Mouse (Mus musculus): Measurements from ENCODE around the gene Acsf3. TPM values are rescaled to one million over a fixed set of nuclear protein-coding genes. Genes with fewer than 3 reads are reported as not detected.

Acsf3 gene
- polyA plus RNA-seq (2015; fragmentation: Nextera tagmentation; extraction: Ambion mirVana): 15.6 and 17.1 TPM in 2 replicates

- WGBS: 1% methylated on average over 50 of the region's 50 CpGs
- Histone ChIP-seq H3K9me3 (no peaks in the 10 kb centered on the region), H3K36me3 (peaks cover 6% of the 10 kb centered on the region), H3K9ac (peak within 1 kb of the TSS; percentile 90), H3K27me3 (peaks cover 23% of the 10 kb centered on the region), H3K4me3 (peak within 1 kb of the TSS; percentile 71), H3K4me2 (peak within 1 kb of the TSS; percentile 81), H3K27ac (replicated peaks) (0 out of 2 replicates have a peak within 1 kb of the TSS, but pooled peaks have one; percentile 16), H3K4me1 (replicated peaks) (peaks cover 17% of the 10 kb centered on the region)
- ATAC-seq (ENCODE audit: low read depth): peak; percentile 70; the same call in 1 of the 2 replicates
These were observed at the start of gene Acsf3 for GRCm38 (mm10) chr8:122775285-122776155. TSS of gene Acsf3 (plus strand) at chr8:122775486.

GRCm38 (mm10) chr8:122726789-122727188 is 48.5 kb upstream of the Acsf3 start:
- Histone ChIP-seq H3K27ac (replicated peaks) (no peak overlapping the region), H3K27me3 (0 out of 2 replicates have a peak, but pooled peaks cover 10% of the 10 kb centered on the region), H3K4me3 (no peak overlapping the region), H3K4me1 (replicated peaks) (peaks cover 22% of the 10 kb centered on the region), H3K36me3 (no peaks in the 10 kb centered on the region), H3K9ac (no peak overlapping the region), H3K4me2 (no peak overlapping the region), H3K9me3 (no peaks in the 10 kb centered on the region)
- ATAC-seq (ENCODE audit: low read depth): no peak
- 72% methylated on average over 2 of the region's 2 CpGs for WGBS

GRCm38 (mm10) chr8:122727412-122727811 is 47.9 kb upstream of the Acsf3 start:
- H3K36me3 ChIP-seq: no peaks in the 10 kb centered on the region
- no peaks in the 10 kb centered on the region for H3K9me3 ChIP-seq
- WGBS: 64% methylated on average over 5 of the region's 5 CpGs
- H3K4me3 ChIP-seq: no peak overlapping the region
- H3K4me1 ChIP-seq (replicated peaks): peaks cover 22% of the 10 kb centered on the region
- no peak overlapping the region for H3K9ac ChIP-seq
- ATAC-seq (ENCODE audit: low read depth): no peak
- H3K27ac ChIP-seq (replicated peaks): no peak overlapping the region
- 0 out of 2 replicates have a peak, but pooled peaks cover 8% of the 10 kb centered on the region for H3K27me3 ChIP-seq
- no peak overlapping the region for H3K4me2 ChIP-seq

- no peak for ATAC-seq (ENCODE audit: low read depth)
- Histone ChIP-seq H3K4me1 (replicated peaks) (peaks cover 23% of the 10 kb centered on the region), H3K4me2 (no peak overlapping the region), H3K36me3 (no peaks in the 10 kb centered on the region), H3K27me3 (no peaks in the 10 kb centered on the region), H3K9ac (no peak overlapping the region), H3K4me3 (no peak overlapping the region), H3K27ac (replicated peaks) (no peak overlapping the region), H3K9me3 (no peaks in the 10 kb centered on the region)
- 10% methylated on average over 3 of the region's 3 CpGs for WGBS
These were observed 46.7 kb upstream of the Acsf3 start for GRCm38 (mm10) chr8:122728630-122729029.

GRCm38 (mm10) chr8:122735110-122735509 is 40.2 kb upstream of the Acsf3 start:
- no peaks in the 10 kb centered on the region for H3K9me3 ChIP-seq
- 51% methylated on average over 3 of the region's 3 CpGs for WGBS
- H3K36me3 ChIP-seq: no peaks in the 10 kb centered on the region
- peak overlapping the region; percentile 95 for H3K27ac ChIP-seq (replicated peaks)
- peaks cover 63% of the 10 kb centered on the region for H3K4me1 ChIP-seq (replicated peaks)
- no peak overlapping the region for H3K4me3 ChIP-seq
- no peak overlapping the region for H3K4me2 ChIP-seq
- H3K9ac ChIP-seq: 0 out of 2 replicates have a peak overlapping the region, but pooled peaks have one; percentile 3
- ATAC-seq (ENCODE audit: low read depth): no peak
- no peaks in the 10 kb centered on the region for H3K27me3 ChIP-seq

- WGBS: 59% methylated on average over 19 of the region's 19 CpGs
- no peak for ATAC-seq (ENCODE audit: low read depth)
- Histone ChIP-seq H3K4me2 (no peak overlapping the region), H3K36me3 (no peaks in the 10 kb centered on the region), H3K27me3 (0 out of 2 replicates have a peak, but pooled peaks cover 2% of the 10 kb centered on the region), H3K9ac (0 out of 2 replicates have a peak overlapping the region, but pooled peaks have one; percentile 3), H3K4me1 (replicated peaks) (peaks cover 70% of the 10 kb centered on the region), H3K9me3 (no peaks in the 10 kb centered on the region), H3K4me3 (no peak overlapping the region), H3K27ac (replicated peaks) (peak overlapping the region; percentile 95)
These were observed 39.5 kb upstream of the Acsf3 start for GRCm38 (mm10) chr8:122735542-122736473.

- peaks cover 77% of the 10 kb centered on the region for H3K4me1 ChIP-seq (replicated peaks)
- no peak overlapping the region for H3K9ac ChIP-seq
- peak overlapping the region; percentile 95 for H3K27ac ChIP-seq (replicated peaks)
- ATAC-seq (ENCODE audit: low read depth): no peak
- 0 out of 2 replicates have a peak, but pooled peaks cover 3% of the 10 kb centered on the region for H3K27me3 ChIP-seq
- H3K4me2 ChIP-seq: no peak overlapping the region
- H3K36me3 ChIP-seq: no peaks in the 10 kb centered on the region
- 90% methylated on average over 11 of the region's 11 CpGs for WGBS
- H3K9me3 ChIP-seq: no peaks in the 10 kb centered on the region
- no peak overlapping the region for H3K4me3 ChIP-seq
These were observed 38.7 kb upstream of the Acsf3 start for GRCm38 (mm10) chr8:122736623-122737022.

- Histone ChIP-seq H3K27ac (replicated peaks) (peak overlapping the region; percentile 95), H3K27me3 (0 out of 2 replicates have a peak, but pooled peaks cover 3% of the 10 kb centered on the region)
- WGBS: 57% methylated on average over 4 of the region's 4 CpGs
These were observed 38.2 kb upstream of the Acsf3 start for GRCm38 (mm10) chr8:122737071-122737470.

GRCm38 (mm10) chr8:122737886-122738285 is 37.4 kb upstream of the Acsf3 start:
- Histone ChIP-seq H3K27me3 (0 out of 2 replicates have a peak, but pooled peaks cover 3% of the 10 kb centered on the region), H3K4me1 (replicated peaks) (peaks cover 89% of the 10 kb centered on the region), H3K36me3 (no peaks in the 10 kb centered on the region), H3K4me2 (no peak overlapping the region), H3K9me3 (no peaks in the 10 kb centered on the region), H3K9ac (peak overlapping the region; percentile 65), H3K27ac (replicated peaks) (peak overlapping the region; percentile 95), H3K4me3 (no peak overlapping the region)
- WGBS: 47% methylated on average over 6 of the region's 6 CpGs
- ATAC-seq (ENCODE audit: low read depth): peak; percentile 44

More at GRCm38 (mm10) chr8:122737071-122737470, 38.2 kb upstream of the Acsf3 start:
- Histone ChIP-seq H3K9ac (no peak overlapping the region), H3K4me1 (replicated peaks) (peaks cover 81% of the 10 kb centered on the region), H3K36me3 (no peaks in the 10 kb centered on the region), H3K4me2 (no peak overlapping the region), H3K9me3 (no peaks in the 10 kb centered on the region), H3K4me3 (no peak overlapping the region)
- ATAC-seq (ENCODE audit: low read depth): no peak

- Histone ChIP-seq H3K4me1 (replicated peaks) (peaks cover 96% of the 10 kb centered on the region), H3K4me2 (no peak overlapping the region), H3K27ac (replicated peaks) (peak overlapping the region; percentile 95), H3K9ac (peak overlapping the region; percentile 65), H3K36me3 (no peaks in the 10 kb centered on the region), H3K27me3 (0 out of 2 replicates have a peak, but pooled peaks cover 3% of the 10 kb centered on the region), H3K4me3 (no peak overlapping the region), H3K9me3 (no peaks in the 10 kb centered on the region)
- WGBS: 9% methylated on average over 11 of the region's 11 CpGs
- no peak for ATAC-seq (ENCODE audit: low read depth)
These were observed 36.1 kb upstream of the Acsf3 start for GRCm38 (mm10) chr8:122739102-122739725.

GRCm38 (mm10) chr8:122742471-122742870 is 32.8 kb upstream of the Acsf3 start:
- Histone ChIP-seq H3K27me3 (0 out of 2 replicates have a peak, but pooled peaks cover 3% of the 10 kb centered on the region), H3K4me3 (no peak overlapping the region), H3K9me3 (no peaks in the 10 kb centered on the region), H3K27ac (replicated peaks) (peak overlapping the region; percentile 99), H3K4me1 (replicated peaks) (peaks cover 99% of the 10 kb centered on the region), H3K36me3 (no peaks in the 10 kb centered on the region), H3K4me2 (peak overlapping the region; percentile 34), H3K9ac (peak overlapping the region; percentile 57; the same call in 1 of the 2 replicates)
- 9% methylated on average over 19 of the region's 19 CpGs for WGBS
- ATAC-seq (ENCODE audit: low read depth): no peak

Data from neural tube, embryonic 13.5 days (tissue).